Mouse (Mus musculus): ENCODE data around the gene 4933405L10Rik. TPM values are rescaled to one million over a fixed set of nuclear protein-coding genes. Genes with fewer than 3 reads are reported as not detected.

Gene 4933405L10Rik
- total and polyA plus RNA-seq, 2 experiments from 2014 or later: 0.44 TPM; not detected in 1

DNA sequence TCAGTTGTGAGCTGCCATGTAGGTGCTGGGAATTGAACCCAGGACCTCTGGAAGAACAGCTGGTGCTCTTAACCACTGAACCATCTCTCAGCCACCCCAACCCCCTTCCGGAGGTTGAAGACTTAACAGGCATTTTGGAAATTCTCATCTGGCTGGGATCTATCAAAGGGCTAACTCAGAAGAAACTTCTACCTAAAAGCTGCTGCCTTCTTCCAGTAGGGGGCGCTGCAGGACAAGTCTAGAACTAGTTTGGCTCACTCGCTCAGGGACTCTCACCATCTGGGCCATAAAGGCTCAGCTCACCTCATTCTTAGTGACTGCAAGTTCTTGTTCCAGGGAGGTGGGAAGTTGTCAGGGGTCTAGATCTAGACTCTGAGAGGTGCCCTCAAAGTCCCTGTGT is 6.7 kb downstream of the 4933405L10Rik start:
- H3K36me3 ChIP-seq (ENCODE audit: insufficient read depth, low read length): peaks cover 10% of the 10 kb centered on the region
- no peak overlapping the region for H3K4me2 ChIP-seq (ENCODE audit: low read depth, low read length, poor library complexity, severe bottlenecking)
- ATAC-seq (ENCODE audit: low FRiP score): no peak
- H3K4me1 ChIP-seq (ENCODE audit: insufficient read depth, low read length): no peaks in the 10 kb centered on the region
- H3K9me3 ChIP-seq (ENCODE audit: low read length): no peaks in the 10 kb centered on the region
- peak; percentile 85 for TF ChIP-seq CTCF (IDR thresholded peaks at IDR 0.05)
- no peak overlapping the region for H3K27ac ChIP-seq (ENCODE audit: low read depth, low read length)
- H3K27me3 ChIP-seq (ENCODE audit: insufficient read depth, low read length): no peaks in the 10 kb centered on the region
- H3K9ac ChIP-seq (replicated peaks; ENCODE audit: low read length, poor library complexity, severe bottlenecking): no peak overlapping the region
- 5% methylated on average over 3 of the region's 3 CpGs for WGBS
- peak; percentile 90 for DNase-seq (ENCODE audit: low spot score)
- H3K4me3 ChIP-seq (ENCODE audit: low read depth, low read length): no peak overlapping the region

DNA sequence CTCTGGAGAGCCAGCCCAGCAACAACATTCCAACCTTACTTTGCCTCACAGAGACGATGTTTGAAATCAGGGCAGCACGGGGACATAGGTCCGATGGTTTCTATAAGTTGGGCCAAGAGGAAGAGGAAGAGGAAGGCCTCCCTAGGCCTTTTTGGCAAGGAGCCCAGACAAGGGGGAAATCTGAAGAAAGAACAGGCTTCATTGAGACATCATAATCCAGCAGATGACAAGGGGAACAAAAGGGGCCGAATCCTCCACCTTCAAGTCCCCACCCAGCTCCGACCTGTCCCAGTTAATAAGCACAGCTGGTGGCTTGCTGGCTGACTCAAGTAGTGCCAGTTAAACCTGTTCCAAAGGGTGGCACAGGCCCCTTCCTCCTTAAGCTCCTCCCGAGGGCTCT is 7.6 kb downstream of the 4933405L10Rik start:
- no peaks in the 10 kb centered on the region for H3K9me3 ChIP-seq (ENCODE audit: low read length)
- no peaks in the 10 kb centered on the region for H3K27me3 ChIP-seq (ENCODE audit: insufficient read depth, low read length)
- no peak for TF ChIP-seq CTCF (IDR thresholded peaks at IDR 0.05)
- H3K27ac ChIP-seq (ENCODE audit: low read depth, low read length): no peak overlapping the region
- DNase-seq (ENCODE audit: low spot score) (no peak), ATAC-seq (ENCODE audit: low FRiP score) (no peak)
- WGBS: 59% methylated on average over 6 of the region's 6 CpGs
- no peak overlapping the region for H3K4me2 ChIP-seq (ENCODE audit: low read depth, low read length, poor library complexity, severe bottlenecking)
- no peak overlapping the region for H3K4me3 ChIP-seq (ENCODE audit: low read depth, low read length)
- no peak overlapping the region for H3K9ac ChIP-seq (replicated peaks; ENCODE audit: low read length, poor library complexity, severe bottlenecking)
- H3K4me1 ChIP-seq (ENCODE audit: insufficient read depth, low read length): no peaks in the 10 kb centered on the region
- H3K36me3 ChIP-seq (ENCODE audit: insufficient read depth, low read length): peaks cover 10% of the 10 kb centered on the region

- no peak overlapping the region for H3K4me3 ChIP-seq (ENCODE audit: low read depth, low read length)
- DNase-seq (ENCODE audit: low spot score) (no peak), ATAC-seq (ENCODE audit: low FRiP score) (no peak)
- no peaks in the 10 kb centered on the region for H3K4me1 ChIP-seq (ENCODE audit: insufficient read depth, low read length)
- WGBS: 95% methylated on average over 15 of the region's 15 CpGs
- peaks cover 10% of the 10 kb centered on the region for H3K36me3 ChIP-seq (ENCODE audit: insufficient read depth, low read length)
- H3K9ac ChIP-seq (replicated peaks; ENCODE audit: low read length, poor library complexity, severe bottlenecking): no peak overlapping the region
- no peak overlapping the region for H3K27ac ChIP-seq (ENCODE audit: low read depth, low read length)
- H3K27me3 ChIP-seq (ENCODE audit: insufficient read depth, low read length): no peaks in the 10 kb centered on the region
- H3K9me3 ChIP-seq (ENCODE audit: low read length): no peaks in the 10 kb centered on the region
- no peak overlapping the region for H3K4me2 ChIP-seq (ENCODE audit: low read depth, low read length, poor library complexity, severe bottlenecking)
- peak; percentile 29 for TF ChIP-seq CTCF (IDR thresholded peaks at IDR 0.05)
These were observed 9.0 kb downstream of the 4933405L10Rik start for GRCm38 (mm10) chr8:105716302-105716945.

- H3K9ac ChIP-seq (replicated peaks; ENCODE audit: low read length, poor library complexity, severe bottlenecking): no peak overlapping the region
- ATAC-seq (ENCODE audit: low FRiP score) (no peak), DNase-seq (ENCODE audit: low spot score) (no peak)
- 91% methylated on average over 4 of the region's 4 CpGs for WGBS
- no peak overlapping the region for H3K4me3 ChIP-seq (ENCODE audit: low read depth, low read length)
- no peaks in the 10 kb centered on the region for H3K4me1 ChIP-seq (ENCODE audit: insufficient read depth, low read length)
- H3K9me3 ChIP-seq (ENCODE audit: low read length): no peaks in the 10 kb centered on the region
- TF ChIP-seq CTCF (IDR thresholded peaks at IDR 0.05): no peak
- no peaks in the 10 kb centered on the region for H3K27me3 ChIP-seq (ENCODE audit: insufficient read depth, low read length)
- no peak overlapping the region for H3K27ac ChIP-seq (ENCODE audit: low read depth, low read length)
- H3K36me3 ChIP-seq (ENCODE audit: insufficient read depth, low read length): peaks cover 17% of the 10 kb centered on the region
- no peak overlapping the region for H3K4me2 ChIP-seq (ENCODE audit: low read depth, low read length, poor library complexity, severe bottlenecking)
These were observed 12.2 kb downstream of the 4933405L10Rik start for GRCm38 (mm10) chr8:105719637-105720036.

DNA sequence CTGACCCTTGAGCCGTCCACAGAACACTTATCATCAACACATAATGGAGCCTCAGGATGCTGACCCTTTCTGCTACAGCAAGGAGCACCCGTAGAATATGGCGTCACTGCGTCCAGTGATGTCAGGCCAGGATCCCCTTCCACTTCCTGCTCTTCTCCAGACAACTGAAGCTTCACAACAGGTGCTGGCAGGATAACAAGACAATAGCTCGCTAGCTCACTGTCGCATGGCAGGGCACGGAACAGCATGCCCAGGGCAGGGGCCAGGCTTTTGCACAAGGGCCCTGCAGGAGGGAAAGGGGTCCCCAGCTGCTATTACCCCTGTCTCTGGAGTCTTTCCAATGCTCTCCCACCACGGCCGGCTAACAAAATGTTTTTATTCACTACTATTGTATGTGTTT is 15.4 kb downstream of the 4933405L10Rik start:
- Histone ChIP-seq H3K9me3 (ENCODE audit: low read length) (no peaks in the 10 kb centered on the region), H3K4me3 (ENCODE audit: low read depth, low read length) (no peak overlapping the region), H3K27ac (ENCODE audit: low read depth, low read length) (no peak overlapping the region), H3K27me3 (ENCODE audit: insufficient read depth, low read length) (no peaks in the 10 kb centered on the region), H3K9ac (replicated peaks; ENCODE audit: low read length, poor library complexity, severe bottlenecking) (no peak overlapping the region), H3K36me3 (ENCODE audit: insufficient read depth, low read length) (peaks cover 26% of the 10 kb centered on the region), H3K4me2 (ENCODE audit: low read depth, low read length, poor library complexity, severe bottlenecking) (no peak overlapping the region), H3K4me1 (ENCODE audit: insufficient read depth, low read length) (no peaks in the 10 kb centered on the region)
- no peak for DNase-seq (ENCODE audit: low spot score)
- TF ChIP-seq CTCF (IDR thresholded peaks at IDR 0.05): no peak
- WGBS: 94% methylated on average over 9 of the region's 9 CpGs
- no peak for ATAC-seq (ENCODE audit: low FRiP score)

- H3K27me3 ChIP-seq (ENCODE audit: insufficient read depth, low read length): no peaks in the 10 kb centered on the region
- ATAC-seq (ENCODE audit: low FRiP score): no peak
- no peak overlapping the region for H3K4me2 ChIP-seq (ENCODE audit: low read depth, low read length, poor library complexity, severe bottlenecking)
- H3K36me3 ChIP-seq (ENCODE audit: insufficient read depth, low read length): peaks cover 30% of the 10 kb centered on the region
- H3K9me3 ChIP-seq (ENCODE audit: low read length): no peaks in the 10 kb centered on the region
- 87% methylated on average over 5 of the region's 5 CpGs for WGBS
- TF ChIP-seq CTCF (IDR thresholded peaks at IDR 0.05): no peak
- DNase-seq (ENCODE audit: low spot score): no peak
- H3K9ac ChIP-seq (replicated peaks; ENCODE audit: low read length, poor library complexity, severe bottlenecking): no peak overlapping the region
- no peaks in the 10 kb centered on the region for H3K4me1 ChIP-seq (ENCODE audit: insufficient read depth, low read length)
- no peak overlapping the region for H3K4me3 ChIP-seq (ENCODE audit: low read depth, low read length)
- no peak overlapping the region for H3K27ac ChIP-seq (ENCODE audit: low read depth, low read length)
These were observed 18.3 kb downstream of the 4933405L10Rik start for GRCm38 (mm10) chr8:105725726-105726125.

Measured in midbrain, postnatal 0 days (tissue).